Mouse (Mus musculus) adipose tissue, adult 10 weeks (tissue): Measurements from ENCODE around the gene Fmn2. TPM values are rescaled to one million over a fixed set of nuclear protein-coding genes. Genes with fewer than 3 reads are reported as not detected.

Experiments
- polyA plus RNA-seq: library from polyadenylated mRNA; stranded (reverse); fragments of 350-450 nt; fragmentation: Illumina TruSeq; extraction: RNeasy Lipid Tissue Mini Kit (QIAGEN cat#74804); gene quantifications from one replicate; pipeline ENCODE4 v1.2.3, GENCODE M21; 2014; ENCODE audit warnings: low read depth, low replicate concordance

Fmn2 gene
- 1.3 TPM for polyA plus RNA-seq

DNA sequence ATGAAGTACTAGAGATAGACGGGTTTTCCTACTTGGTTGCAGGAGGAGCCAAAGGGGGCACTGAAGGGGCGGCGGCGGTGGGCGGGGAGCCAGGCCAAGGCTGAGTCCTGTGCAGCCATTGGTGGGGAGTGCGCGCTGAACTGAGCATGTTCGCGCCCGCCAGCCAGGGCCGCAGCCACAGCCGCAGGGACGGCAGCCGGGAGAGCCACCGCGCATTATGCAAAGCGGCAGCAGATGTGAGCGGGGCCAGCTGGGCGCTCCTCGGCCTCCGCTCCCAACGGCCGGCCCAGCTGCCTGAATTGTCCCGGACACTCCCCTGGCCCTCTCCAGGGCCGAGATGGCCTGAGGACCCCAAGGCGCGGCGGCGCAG is at the start of gene Fmn2:
TSS of gene Fmn2 (plus strand) at position 165 of the 370 bp plus-strand sequence.

Other genes with a start within 250 kb of the Fmn2 start
- gene Olfr419, start 249.8 kb upstream of the Fmn2 start, polyA plus RNA-seq: not detected
- not detected for gene Mptx1, start 171.3 kb upstream of the Fmn2 start, polyA plus RNA-seq
- gene Olfr417, start 136.7 kb upstream of the Fmn2 start, polyA plus RNA-seq: not detected
- not detected for gene Olfr248, start 110.8 kb upstream of the Fmn2 start, polyA plus RNA-seq
- gene Olfr414, start 77.8 kb upstream of the Fmn2 start, polyA plus RNA-seq: not detected
- not detected for gene Olfr220, start 59.7 kb upstream of the Fmn2 start, polyA plus RNA-seq